Mouse (Mus musculus): ENCODE measurements around the gene Zfp654.
"Not testable (repeated sequence)": the region's sequence is repeated elsewhere in the genome, so short reads cannot be mapped to it uniquely, and the experiment has no call there.

The Zfp654 gene

GRCm38 (mm10) chr16:64851563-64852362, at the start of gene Zfp654, which contains the start of gene Cggbp1:
Zfp654 (minus strand) TSS chr16:64851652.
Cggbp1 (plus strand) TSS chr16:64851996.
- DNase-seq (ENCODE audit: low read depth, low spot score): peak; percentile 99

- no peak for DNase-seq (ENCODE audit: low read depth, low spot score)
Observed at GRCm38 (mm10) chr16:64899084-64899483, 47.6 kb upstream of the Zfp654 start.

GRCm38 (mm10) chr16:64889496-64889895, 38.0 kb upstream of the Zfp654 start:
- no peak for DNase-seq (ENCODE audit: low read depth, low spot score)

GRCm38 (mm10) chr16:64885547-64885946, 34.1 kb upstream of the Zfp654 start:
- DNase-seq (ENCODE audit: low read depth, low spot score): no peak

GRCm38 (mm10) chr16:64885142-64885541, 33.7 kb upstream of the Zfp654 start:
- DNase-seq (ENCODE audit: low read depth, low spot score): no peak

GRCm38 (mm10) chr16:64884420-64884838, 33.0 kb upstream of the Zfp654 start:
- no peak for DNase-seq (ENCODE audit: low read depth, low spot score)

- no peak for DNase-seq (ENCODE audit: low read depth, low spot score)
Observed at GRCm38 (mm10) chr16:64883896-64884295, 32.4 kb upstream of the Zfp654 start.

- no peak for DNase-seq (ENCODE audit: low read depth, low spot score)
Observed at GRCm38 (mm10) chr16:64881442-64881841, 30.0 kb upstream of the Zfp654 start.

- DNase-seq (ENCODE audit: low read depth, low spot score): no peak
Observed at GRCm38 (mm10) chr16:64880986-64881385, 29.5 kb upstream of the Zfp654 start.

GRCm38 (mm10) chr16:64879735-64880134, 28.3 kb upstream of the Zfp654 start:
- DNase-seq (ENCODE audit: low read depth, low spot score): no peak

- no peak for DNase-seq (ENCODE audit: low read depth, low spot score)
Observed at GRCm38 (mm10) chr16:64878611-64879132, 27.2 kb upstream of the Zfp654 start.

GRCm38 (mm10) chr16:64877314-64877713, 25.9 kb upstream of the Zfp654 start:
- DNase-seq (ENCODE audit: low read depth, low spot score): no peak

- DNase-seq (ENCODE audit: low read depth, low spot score): no peak
Observed at GRCm38 (mm10) chr16:64876631-64877265, 25.3 kb upstream of the Zfp654 start.

- DNase-seq (ENCODE audit: low read depth, low spot score): no peak
Observed at GRCm38 (mm10) chr16:64875822-64876221, 24.4 kb upstream of the Zfp654 start.

GRCm38 (mm10) chr16:64875384-64875783, 23.9 kb upstream of the Zfp654 start:
- DNase-seq (ENCODE audit: low read depth, low spot score): no peak

- peak; percentile 72 for DNase-seq (ENCODE audit: low read depth, low spot score)
Observed at GRCm38 (mm10) chr16:64873416-64874305, 22.2 kb upstream of the Zfp654 start.

- DNase-seq (ENCODE audit: low read depth, low spot score): no peak
Observed at GRCm38 (mm10) chr16:64872841-64873240, 21.4 kb upstream of the Zfp654 start.

GRCm38 (mm10) chr16:64872296-64872695, 20.8 kb upstream of the Zfp654 start:
- DNase-seq (ENCODE audit: low read depth, low spot score): no peak

GRCm38 (mm10) chr16:64869621-64870020, 18.2 kb upstream of the Zfp654 start:
- no peak for DNase-seq (ENCODE audit: low read depth, low spot score)

- DNase-seq (ENCODE audit: low read depth, low spot score): no peak
Observed at GRCm38 (mm10) chr16:64868613-64869012, 17.2 kb upstream of the Zfp654 start.

- DNase-seq (ENCODE audit: low read depth, low spot score): not testable (repeated sequence)
Observed at GRCm38 (mm10) chr16:64865841-64866240, 14.4 kb upstream of the Zfp654 start.

- DNase-seq (ENCODE audit: low read depth, low spot score): no peak
Observed at GRCm38 (mm10) chr16:64856946-64857345, 5.5 kb upstream of the Zfp654 start.
